Mouse (Mus musculus) hindbrain, embryonic 10.5 days (tissue): Measurements from ENCODE around the gene Aire. TPM values are rescaled to one million over a fixed set of nuclear protein-coding genes. Genes with fewer than 3 reads are reported as not detected.
A peak's percentile ranks its signal among the peaks of the same experiment; 100 is the strongest.
"Not testable (repeated sequence)": the region's sequence is repeated elsewhere in the genome, so short reads cannot be mapped to it uniquely, and the experiment has no call there.

Experiments used
- DNase-seq: peaks from one replicate; pipeline ENCODE4 v3.0.0-alpha.2; 2017; ENCODE audit warnings: low spot score
- H3K27ac ChIP-seq: fragments of 300-500 bp; sonication (generic); 2 replicates; pipeline ENCODE4 v1.5.1; 2016; ENCODE audit warnings: mild to moderate bottlenecking, moderate library complexity
- H3K27me3 ChIP-seq: fragments of 300-500 bp; sonication (generic); 2 replicates; pipeline ENCODE4 v1.6.1; 2016; ENCODE audit warnings: mild to moderate bottlenecking; ENCODE audit not compliant: poor library complexity, insufficient read depth, severe bottlenecking
- H3K36me3 ChIP-seq: fragments of 300-500 bp; sonication (generic); 2 replicates; pipeline ENCODE4 v1.6.1; 2016; ENCODE audit warnings: mild to moderate bottlenecking, moderate library complexity
- H3K4me1 ChIP-seq: fragments of 300-500 bp; sonication (generic); replicated peaks from 2 replicates; pipeline ENCODE4 v1.6.1; 2016; ENCODE audit warnings: mild to moderate bottlenecking
- H3K4me3 ChIP-seq: fragments of 300-500 bp; sonication (generic); 2 replicates; pipeline ENCODE4 v1.5.1; 2016; ENCODE audit warnings: mild to moderate bottlenecking, moderate library complexity
- H3K9me3 ChIP-seq: fragments of 300-500 bp; sonication (generic); 2 replicates; pipeline ENCODE4 v1.6.1; 2016; ENCODE audit warnings: mild to moderate bottlenecking, moderate library complexity
- WGBS: fragments of 180-500 bp; shearing (Covaris S2); methylation state at CpG from one replicate; pipeline ENCODE4 v1.1.7; 2016; 5-methylcytosine and 5-hydroxymethylcytosine counted together
- polyA plus RNA-seq: library from polyadenylated mRNA; unstranded; fragments of >200 nt; fragmentation: Nextera tagmentation; extraction: Ambion mirVana; gene quantifications from 2 replicates; pipeline ENCODE4 v1.2.1, GENCODE M21; 2016

Aire gene
- polyA plus RNA-seq, 1 experiment from 2014 or later: not detected

DNA sequence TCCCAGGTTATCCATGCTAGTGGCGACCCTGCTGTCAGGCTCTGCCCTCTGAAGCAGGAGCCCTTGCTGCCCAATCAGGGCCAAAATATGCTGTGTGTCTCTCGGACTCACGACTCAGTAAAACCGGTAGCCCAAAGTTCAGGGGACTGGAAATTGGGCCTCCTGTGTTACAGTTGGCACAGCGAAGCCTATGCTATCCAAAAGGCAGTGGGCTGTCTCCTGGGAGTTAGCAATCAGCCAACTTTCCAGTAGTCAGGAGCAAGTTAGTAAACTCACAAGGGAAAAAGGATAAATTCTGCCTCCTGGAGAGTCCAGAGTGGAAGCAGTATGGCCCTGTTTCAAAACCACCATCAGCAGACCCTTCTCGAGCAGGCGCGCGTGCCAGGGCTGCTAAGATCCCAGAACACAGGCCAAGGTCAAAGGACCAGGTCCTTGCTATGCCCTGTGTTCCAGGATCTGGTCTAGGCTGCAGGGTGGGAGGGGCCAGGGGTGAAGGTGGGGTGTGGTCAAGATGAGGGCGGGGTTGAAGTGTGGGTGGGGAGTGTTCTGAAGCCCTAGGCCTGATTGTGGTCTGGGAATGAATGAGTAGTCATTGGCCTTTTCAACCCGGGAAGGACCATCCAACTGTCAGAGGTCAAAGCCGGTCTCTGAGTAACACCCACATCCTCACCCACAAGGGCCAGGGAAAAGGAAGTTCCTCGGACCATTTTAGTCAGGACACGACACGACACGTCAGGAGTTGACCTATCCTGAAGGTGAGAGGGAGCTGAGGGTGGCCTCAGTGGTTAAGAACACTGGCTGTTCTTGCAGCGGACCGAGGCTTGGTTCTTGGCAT lies 30.5 kb downstream of the Aire start:
- 91% methylated on average over 18 of the region's 18 CpGs for WGBS
- Histone ChIP-seq H3K27ac (no peak overlapping the region), H3K9me3 (peaks cover 5% of the 10 kb centered on the region; the same call in 1 of the 2 replicates), H3K27me3 (0 out of 2 replicates have a peak, but pooled peaks cover 3% of the 10 kb centered on the region), H3K4me1 (peaks cover 26% of the 10 kb centered on the region), H3K4me3 (no peak overlapping the region), H3K36me3 (no peaks in the 10 kb centered on the region)
- no peak for DNase-seq

DNA sequence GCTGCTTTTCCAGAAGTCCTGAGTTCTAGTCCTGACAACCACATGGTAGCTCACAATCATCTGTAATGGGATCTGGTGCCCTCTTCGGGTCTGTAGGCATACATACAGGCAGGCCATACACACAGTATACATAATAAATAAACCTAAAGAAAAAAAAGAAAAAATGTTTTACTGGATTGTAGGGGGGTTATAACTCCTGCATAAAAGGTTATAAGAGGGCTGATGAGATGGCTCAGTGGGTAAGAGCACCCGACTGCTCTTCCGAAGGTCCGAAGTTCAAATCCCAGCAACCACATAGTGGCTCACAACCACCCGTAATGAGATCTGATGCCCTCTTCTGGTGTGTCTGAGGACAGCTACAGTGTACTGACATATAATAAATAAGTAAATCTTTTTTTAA lies 32.3 kb downstream of the Aire start:
- H3K9me3 ChIP-seq, H3K4me3 ChIP-seq, H3K27me3 ChIP-seq, H3K36me3 ChIP-seq, H3K27ac ChIP-seq, DNase-seq: not testable (repeated sequence)
- peaks cover 44% of the 10 kb centered on the region for H3K4me1 ChIP-seq
- 91% methylated on average over 5 of the region's 5 CpGs for WGBS

GRCm38 (mm10) chr10:78010335-78010734 lies 33.1 kb downstream of the Aire start:
- no peak overlapping the region for H3K27ac ChIP-seq

DNA sequence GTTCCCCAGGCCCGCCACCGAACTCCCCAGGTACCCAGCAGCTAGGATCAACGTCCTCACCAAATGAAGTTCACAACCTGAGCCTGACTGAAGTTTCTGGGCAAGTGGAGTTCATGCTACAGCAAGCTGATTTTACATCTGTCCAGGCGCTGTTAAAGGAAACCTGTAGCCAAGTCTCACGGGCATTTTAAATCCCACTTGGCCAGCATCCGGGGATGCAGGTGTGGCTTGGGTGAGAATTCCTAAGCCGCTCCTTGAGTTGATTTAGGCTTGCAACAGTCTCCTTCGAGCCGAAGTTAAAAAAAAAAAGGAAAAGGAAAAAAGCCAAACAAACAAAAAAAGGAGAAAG lies 33.5 kb downstream of the Aire start, which contains the start of gene Pfkl:
Gene Pfkl, minus strand, starts transcription at position 139 of the 349 bp plus-strand sequence.
- H3K4me1 ChIP-seq: peaks cover 54% of the 10 kb centered on the region
- peaks cover 5% of the 10 kb centered on the region; the same call in 1 of the 2 replicates for H3K9me3 ChIP-seq
- under 1% methylated on average over 9 of the region's 9 CpGs for WGBS
- H3K27me3 ChIP-seq: 0 out of 2 replicates have a peak, but pooled peaks cover 3% of the 10 kb centered on the region
- no peak for DNase-seq
- peak within 1 kb of the TSS; percentile 87 for H3K4me3 ChIP-seq
- H3K36me3 ChIP-seq: peaks cover 14% of the 10 kb centered on the region
- peak within 1 kb of the TSS; percentile 98 for H3K27ac ChIP-seq

More at GRCm38 (mm10) chr10:78010335-78010734, 33.1 kb downstream of the Aire start:
- WGBS: 24% methylated on average over 10 of the region's 10 CpGs
- H3K4me3 ChIP-seq: peak overlapping the region; percentile 87
- peak; percentile 31 for DNase-seq
- peaks cover 9% of the 10 kb centered on the region for H3K36me3 ChIP-seq
- peaks cover 52% of the 10 kb centered on the region for H3K4me1 ChIP-seq
- peaks cover 5% of the 10 kb centered on the region; the same call in 1 of the 2 replicates for H3K9me3 ChIP-seq
- 0 out of 2 replicates have a peak, but pooled peaks cover 3% of the 10 kb centered on the region for H3K27me3 ChIP-seq

DNA sequence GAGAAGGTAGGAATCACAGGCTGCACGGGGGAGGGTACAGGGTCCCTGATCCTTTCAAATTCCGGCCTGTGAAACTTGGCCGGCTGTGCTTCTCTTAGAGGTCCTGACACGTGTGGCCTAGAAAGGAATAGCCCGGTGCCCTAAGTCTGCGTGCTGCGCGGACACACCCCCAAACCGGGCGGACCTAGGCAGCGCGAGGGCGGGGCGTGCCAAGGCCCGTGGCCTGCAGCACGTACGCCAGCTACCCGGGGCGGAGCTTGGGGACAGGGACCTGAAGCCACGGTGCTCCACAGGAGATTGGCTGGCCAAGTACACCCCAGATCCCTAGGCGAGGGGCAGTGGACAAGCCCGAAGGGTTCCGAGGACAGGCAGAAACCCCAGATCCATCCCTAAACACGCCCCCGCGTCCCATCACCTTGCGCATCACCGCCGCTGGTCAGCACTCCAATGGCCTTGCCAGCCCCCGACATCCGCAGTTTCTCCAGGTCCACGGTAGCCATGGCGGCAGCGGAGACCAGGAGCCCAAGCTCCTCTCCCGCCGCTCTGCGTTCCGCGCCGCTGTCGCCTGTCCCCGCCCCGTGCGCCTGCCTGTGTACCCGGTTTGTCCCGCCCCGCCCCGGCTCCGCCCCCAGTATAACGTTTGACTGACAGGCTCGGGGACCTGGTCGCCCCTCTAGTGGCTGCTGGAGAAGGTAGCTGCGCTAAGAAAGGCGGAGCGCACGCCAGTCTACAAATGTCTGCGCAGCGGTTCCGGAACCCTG lies 34.0 kb downstream of the Aire start:
- H3K27me3 ChIP-seq: 0 out of 2 replicates have a peak, but pooled peaks cover 3% of the 10 kb centered on the region
- under 1% methylated on average over 59 of the region's 59 CpGs for WGBS
- peaks cover 60% of the 10 kb centered on the region for H3K4me1 ChIP-seq

GRCm38 (mm10) chr10:78008169-78008568 lies 35.2 kb downstream of the Aire start:
- WGBS: 75% methylated on average over 3 of the region's 3 CpGs
- Histone ChIP-seq H3K36me3 (peaks cover 27% of the 10 kb centered on the region), H3K4me1 (peaks cover 61% of the 10 kb centered on the region), H3K9me3 (no peaks in the 10 kb centered on the region), H3K27me3 (0 out of 2 replicates have a peak, but pooled peaks cover 3% of the 10 kb centered on the region), H3K27ac (peak overlapping the region; percentile 98), H3K4me3 (peak overlapping the region; percentile 87)
- DNase-seq: no peak

More for the DNA sequence above, 34.0 kb downstream of the Aire start:
- Histone ChIP-seq H3K4me3 (peak overlapping the region; percentile 87), H3K27ac (peak overlapping the region; percentile 98), H3K9me3 (0 out of 2 replicates have a peak, but pooled peaks cover under 1% of the 10 kb centered on the region), H3K36me3 (peaks cover 19% of the 10 kb centered on the region)
- peak; percentile 97 for DNase-seq

GRCm38 (mm10) chr10:78007203-78007602 lies 36.2 kb downstream of the Aire start:
- Histone ChIP-seq H3K4me1 (peaks cover 61% of the 10 kb centered on the region), H3K4me3 (peak overlapping the region; percentile 31), H3K36me3 (peaks cover 35% of the 10 kb centered on the region), H3K27ac (peak overlapping the region; percentile 98), H3K27me3 (0 out of 2 replicates have a peak, but pooled peaks cover 3% of the 10 kb centered on the region), H3K9me3 (no peaks in the 10 kb centered on the region)
- WGBS: 59% methylated on average over 7 of the region's 7 CpGs
- DNase-seq: no peak

DNA sequence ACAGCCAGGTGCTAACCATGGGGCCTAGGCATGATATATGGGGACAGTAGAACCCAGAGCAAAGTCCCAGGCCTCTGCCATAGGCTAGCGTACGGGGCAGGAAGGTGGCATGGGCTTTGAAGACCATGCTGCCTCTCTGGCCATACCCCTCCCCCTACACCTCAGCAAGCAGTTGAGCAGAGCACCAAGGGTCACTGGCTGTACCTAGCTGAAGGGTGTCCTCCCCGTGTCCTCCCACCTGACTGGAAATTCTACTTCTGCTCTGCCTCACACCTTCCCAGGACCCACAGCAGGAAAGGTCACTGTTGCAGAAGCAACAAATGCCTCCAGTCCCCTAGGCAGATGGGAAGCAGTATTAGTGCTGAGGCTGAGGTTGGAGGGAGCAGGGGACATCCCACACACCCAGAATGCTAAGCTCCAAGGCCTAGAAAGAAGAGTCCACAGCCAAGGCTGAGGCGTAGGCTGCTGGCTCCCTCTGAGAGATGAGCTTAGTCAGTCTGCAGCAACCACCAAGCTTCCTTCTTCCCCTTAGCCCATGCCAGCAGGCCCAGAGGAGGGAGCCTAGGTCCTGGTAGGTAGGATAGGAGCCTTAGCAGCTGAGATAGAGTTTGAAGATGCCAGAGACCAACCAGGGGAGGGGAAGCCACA lies 37.5 kb downstream of the Aire start:
- H3K4me3 ChIP-seq: no peak overlapping the region; the same call in 1 of the 2 replicates
- peaks cover 61% of the 10 kb centered on the region for H3K4me1 ChIP-seq
- H3K36me3 ChIP-seq: peaks cover 48% of the 10 kb centered on the region

DNA sequence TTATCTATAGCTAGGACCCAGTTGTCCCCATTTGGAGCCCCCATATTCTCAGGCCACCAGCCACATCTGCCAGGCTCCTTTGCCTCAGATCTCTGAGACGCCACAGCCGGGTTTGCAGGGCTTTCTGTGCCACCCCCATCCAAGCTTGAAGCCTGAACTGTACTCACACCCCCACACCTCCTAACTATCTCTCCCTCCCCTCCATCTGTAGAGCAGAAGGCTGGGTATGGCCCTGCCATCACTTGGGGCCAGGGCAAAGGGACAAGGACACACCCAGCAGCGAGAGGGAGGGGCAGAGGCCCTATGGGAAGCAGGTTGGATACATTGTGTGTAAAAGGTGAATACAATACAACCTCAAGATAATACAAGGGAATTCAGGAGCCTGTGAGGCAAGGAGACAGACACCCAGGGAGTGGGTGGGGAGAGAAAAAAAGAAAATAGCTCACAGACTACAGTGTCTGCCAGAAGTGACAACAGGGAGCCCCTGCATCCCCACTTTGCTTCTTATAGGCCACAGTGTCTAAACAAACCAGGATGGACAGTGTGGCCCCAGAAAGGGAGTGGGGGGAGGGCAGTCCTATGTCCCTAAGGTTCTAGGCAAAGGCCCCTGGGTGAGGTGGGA lies 38.8 kb downstream of the Aire start:
- no peak for DNase-seq
- Histone ChIP-seq H3K9me3 (no peaks in the 10 kb centered on the region), H3K27ac (no peak overlapping the region; the same call in 1 of the 2 replicates), H3K36me3 (peaks cover 61% of the 10 kb centered on the region), H3K4me3 (0 out of 2 replicates have a peak overlapping the region, but pooled peaks have one; percentile 16), H3K4me1 (peaks cover 52% of the 10 kb centered on the region), H3K27me3 (no peaks in the 10 kb centered on the region)
- 91% methylated on average over 3 of the region's 3 CpGs for WGBS

More for the DNA sequence above, 37.5 kb downstream of the Aire start:
- DNase-seq: no peak
- 92% methylated on average over 4 of the region's 4 CpGs for WGBS
- no peaks in the 10 kb centered on the region for H3K9me3 ChIP-seq
- H3K27me3 ChIP-seq: 0 out of 2 replicates have a peak, but pooled peaks cover 2% of the 10 kb centered on the region
- H3K27ac ChIP-seq: peak overlapping the region; percentile 98

DNA sequence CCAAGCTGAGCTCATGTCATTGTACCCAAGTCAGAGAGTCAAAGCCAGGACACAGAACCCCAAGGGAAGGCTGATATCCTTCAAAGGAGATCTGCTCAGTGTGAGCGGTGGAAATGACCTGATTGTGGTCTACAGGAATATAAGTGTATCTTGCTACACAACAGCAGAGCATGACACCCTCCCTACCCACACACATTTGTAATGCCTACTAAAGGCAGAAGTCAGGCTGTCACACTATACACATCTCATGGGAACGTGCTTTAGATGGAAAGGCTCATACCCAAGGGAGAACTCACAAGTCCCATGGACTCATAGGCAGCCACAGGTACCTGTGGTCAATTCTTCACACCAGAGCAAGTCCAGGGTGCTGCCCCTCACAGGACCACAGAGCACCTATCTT lies 41.1 kb downstream of the Aire start:
- H3K9me3 ChIP-seq: no peaks in the 10 kb centered on the region
- peaks cover 84% of the 10 kb centered on the region for H3K36me3 ChIP-seq
- no peak overlapping the region for H3K27ac ChIP-seq
- no peak overlapping the region for H3K4me3 ChIP-seq
- H3K27me3 ChIP-seq: no peaks in the 10 kb centered on the region
- peaks cover 29% of the 10 kb centered on the region for H3K4me1 ChIP-seq
- DNase-seq: no peak
- WGBS: 93% methylated on average over 2 of the region's 2 CpGs

- no peak overlapping the region for H3K4me3 ChIP-seq
- 95% methylated on average over 11 of the region's 11 CpGs for WGBS
- no peak for DNase-seq
- no peaks in the 10 kb centered on the region for H3K9me3 ChIP-seq
- peaks cover 24% of the 10 kb centered on the region for H3K4me1 ChIP-seq
- H3K36me3 ChIP-seq: peaks cover 89% of the 10 kb centered on the region
- no peaks in the 10 kb centered on the region for H3K27me3 ChIP-seq
- no peak overlapping the region for H3K27ac ChIP-seq
Observed at GRCm38 (mm10) chr10:78001796-78002195, 41.6 kb downstream of the Aire start.

DNA sequence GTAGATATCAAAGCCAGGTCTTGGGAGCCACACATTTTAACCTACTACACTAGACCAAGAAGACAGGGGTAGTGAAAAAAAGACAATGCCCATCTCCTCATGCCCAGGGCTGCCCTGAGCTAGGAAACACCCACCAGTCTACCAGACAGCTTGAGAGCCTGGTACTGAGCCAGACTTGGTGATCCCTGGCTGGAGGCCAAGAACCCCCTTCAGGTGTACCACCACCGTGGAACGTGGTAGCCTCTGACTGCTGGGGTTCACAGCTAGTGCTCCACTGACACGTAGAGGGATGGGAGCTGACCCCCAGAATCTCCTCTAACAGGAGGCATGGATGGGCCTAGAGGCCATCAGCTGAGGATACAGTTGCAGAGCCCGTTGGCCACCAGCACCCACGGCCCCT lies 43.2 kb downstream of the Aire start:
- peaks cover 94% of the 10 kb centered on the region for H3K36me3 ChIP-seq
- H3K4me1 ChIP-seq: peaks cover 8% of the 10 kb centered on the region
- H3K4me3 ChIP-seq: no peak overlapping the region
- DNase-seq: no peak
- H3K27me3 ChIP-seq: no peaks in the 10 kb centered on the region
- WGBS: 89% methylated on average over 5 of the region's 5 CpGs
- no peak overlapping the region for H3K27ac ChIP-seq
- H3K9me3 ChIP-seq: no peaks in the 10 kb centered on the region
